ENCODE assay signal across 8 mouse cellular contexts in genomic region chr1:136458691-136459245, GRCm38 (mm10). TPM values are rescaled to one million over a fixed set of nuclear protein-coding genes. Genes with fewer than 3 reads are reported as not detected.
DNase-seq lines count a peak whose midpoint lies in the region; ATAC-seq and TF ChIP-seq lines count a peak whose summit lies in the region.

No protein-coding gene starts in this region.

- TF ChIP-seq POLR2A in liver, adult 2 months (IDR thresholded peaks at IDR 0.05; ENCODE audit: extremely low read depth, insufficient read depth, low read length): no peak

- no peaks in the 10 kb centered on the region for H3K9me3 ChIP-seq in forebrain, embryonic 11.5 days (ENCODE audit: control insufficient read depth, low read length)
- no peaks in the 10 kb centered on the region for H3K9me3 ChIP-seq in forebrain, embryonic 10.5 days

- no peak for DNase-seq in forebrain, embryonic 11.5 days (ENCODE audit: low spot score)
- DNase-seq in forebrain, embryonic 10.5 days (ENCODE audit: extremely low spot score, low spot score): no peak
- peak; percentile 67 for DNase-seq in liver, adult 2 months (ENCODE audit: extremely low read depth, low read depth, low spot score)
- no peak for DNase-seq in liver
- peak; percentile 61 for DNase-seq in c-Kit-positive CD71-negative TER-119-negative erythroid progenitor cells, embryonic 14.5 days (ENCODE audit: low read depth)
- peak; percentile 24 to 31 for DNase-seq in natural killer cell, adult 2 months (ENCODE audit: low spot score in 2 of 2)
- no peak for DNase-seq in gastrocnemius, postnatal 25 days

- no peak overlapping the region for H3K9ac ChIP-seq in forebrain, embryonic 11.5 days (ENCODE audit: low read length)
- no peak overlapping the region for H3K9ac ChIP-seq in liver, adult 2 months (ENCODE audit: low read depth, low read length)

- H3K27ac ChIP-seq in forebrain, embryonic 11.5 days (ENCODE audit: low read depth, low read length): no peak overlapping the region
- H3K27ac ChIP-seq in forebrain, embryonic 10.5 days: no peak overlapping the region
- no peak overlapping the region for H3K27ac ChIP-seq in liver, adult 2 months (replicated peaks; ENCODE audit: insufficient read depth, low read depth, low read length)

- H3K27me3 ChIP-seq in forebrain, embryonic 11.5 days (ENCODE audit: control insufficient read depth, insufficient read depth, low read length): peaks cover 6% of the 10 kb centered on the region; the same call in 1 of the 2 replicates
- peaks cover 41% of the 10 kb centered on the region for H3K27me3 ChIP-seq in forebrain, embryonic 10.5 days (ENCODE audit: poor library complexity, severe bottlenecking)
- no peaks in the 10 kb centered on the region for H3K27me3 ChIP-seq in liver, adult 2 months (ENCODE audit: control insufficient read depth, insufficient read depth, low read length)

- 0 out of 2 replicates have a peak, but pooled peaks have one; percentile 4 for ATAC-seq in forebrain, embryonic 11.5 days (replicated peaks; ENCODE audit: low FRiP score)
- peak; percentile 55 for ATAC-seq in granulocyte monocyte progenitor cell, adult 5-6 weeks (replicated peaks; ENCODE audit: poor library complexity, severe bottlenecking)

- H3K4me3 ChIP-seq in forebrain, embryonic 11.5 days (ENCODE audit: low read depth, low read length): no peak overlapping the region
- no peak overlapping the region for H3K4me3 ChIP-seq in forebrain, embryonic 10.5 days
- no peak overlapping the region for H3K4me3 ChIP-seq in liver, adult 2 months (ENCODE audit: insufficient read depth, low read depth, low read length)

- WGBS in forebrain, embryonic 11.5 days: 27% methylated on average over 9 of the region's 9 CpGs
- WGBS in forebrain, embryonic 10.5 days: 28% methylated on average over 9 of the region's 9 CpGs
- WGBS in liver, adult 2 months: 29% methylated on average over 9 of the region's 9 CpGs

- 0 out of 2 replicates have a peak, but pooled peaks cover 1% of the 10 kb centered on the region for H3K4me1 ChIP-seq in forebrain, embryonic 11.5 days (replicated peaks; ENCODE audit: control insufficient read depth, insufficient read depth, low read length)
- peaks cover 7% of the 10 kb centered on the region; the same call in 1 of the 2 replicates for H3K4me1 ChIP-seq in forebrain, embryonic 10.5 days
- 0 out of 2 replicates have a peak, but pooled peaks cover 3% of the 10 kb centered on the region for H3K4me1 ChIP-seq in liver, adult 2 months (ENCODE audit: control insufficient read depth, insufficient read depth, low read length)

- TF ChIP-seq CTCF in liver, adult 2 months (IDR thresholded peaks at IDR 0.05; ENCODE audit: low read depth, low read length): peak; percentile 24; the same call in 1 of the 2 replicates

- H3K4me2 ChIP-seq in forebrain, embryonic 11.5 days (ENCODE audit: low read depth, low read length, severe bottlenecking): no peak overlapping the region

- no peaks in the 10 kb centered on the region for H3K79me2 ChIP-seq in liver, adult 2 months (ENCODE audit: control insufficient read depth, insufficient read depth, low read length)

- no peaks in the 10 kb centered on the region for H3K36me3 ChIP-seq in forebrain, embryonic 11.5 days (ENCODE audit: control insufficient read depth, insufficient read depth, low read length)
- no peaks in the 10 kb centered on the region for H3K36me3 ChIP-seq in forebrain, embryonic 10.5 days (replicated peaks)
- H3K36me3 ChIP-seq in liver, adult 2 months (ENCODE audit: control insufficient read depth, insufficient read depth, low read length): no peaks in the 10 kb centered on the region

RNA-seq across cellular contexts. Expression of gene Kif14, which starts 7.4 kb away (rescaled TPM):
- polyA plus RNA-seq in forebrain, embryonic 11.5 days (2014; fragmentation: Nextera tagmentation; extraction: Ambion mirVana): 11.3 and 12.8 TPM in 2 replicates
- polyA plus RNA-seq in forebrain, embryonic 10.5 days (2016; fragmentation: Nextera tagmentation; extraction: Ambion mirVana): 8.8 and 10.0 TPM in 2 replicates
- total RNA-seq in liver, adult 2 months (2014; rRNA removed): 0.07 and 0.09 TPM in 2 replicates
- 0.02 TPM in 1 of 2 replicates, not detected in the other for polyA plus RNA-seq in liver, adult 2 months (2012; rRNA removed)
- 6.0 and 10.0 TPM in 2 replicates for total RNA-seq in granulocyte monocyte progenitor cell, adult 5-6 weeks (2014; fragmentation: Nextera tagmentation)
- total RNA-seq in granulocyte monocyte progenitor cell, adult 5-6 weeks (2017): 18.7 and 19.6 TPM in 2 replicates
- under 1 TPM; 0.19 to 0.20 TPM for total RNA-seq in gastrocnemius, postnatal 25 days (2021)

RNA-seq across cellular contexts. Expression of gene Ddx59, which starts 43.7 kb away (rescaled TPM):
- polyA plus RNA-seq in forebrain, embryonic 11.5 days (2014; fragmentation: Nextera tagmentation; extraction: Ambion mirVana): 19.2 and 21.7 TPM in 2 replicates
- polyA plus RNA-seq in forebrain, embryonic 10.5 days (2016; fragmentation: Nextera tagmentation; extraction: Ambion mirVana): 18.5 and 20.1 TPM in 2 replicates
- 4.2 and 6.0 TPM in 2 replicates for total RNA-seq in liver, adult 2 months (2014; rRNA removed)
- polyA plus RNA-seq in liver, adult 2 months (2012; rRNA removed): 1.7 and 2.2 TPM in 2 replicates
- total RNA-seq in granulocyte monocyte progenitor cell, adult 5-6 weeks (2014; fragmentation: Nextera tagmentation): 6.1 and 8.4 TPM in 2 replicates
- 9.7 and 13.0 TPM in 2 replicates for total RNA-seq in granulocyte monocyte progenitor cell, adult 5-6 weeks (2017)
- total RNA-seq in gastrocnemius, postnatal 25 days (2021): 10 to 100 TPM; 11.8 to 13.6 TPM

Comparison
In these comparisons a context has a peak if more than half of its experiments do, and no peak if none do; other contexts are left out.
1. DNase-seq: peak in liver, adult 2 months (single experiment), c-Kit-positive CD71-negative TER-119-negative erythroid progenitor cells, embryonic 14.5 days (single experiment) and natural killer cell, adult 2 months (2 of 2); none in forebrain, embryonic 11.5 days (single experiment), forebrain, embryonic 10.5 days (single experiment), liver (single experiment) and gastrocnemius, postnatal 25 days (single experiment).